Mouse (Mus musculus) lung, postnatal 36 days (tissue): ENCODE measurements around the gene Rapgef4.
A peak's percentile ranks its signal among the peaks of the same experiment; 100 is the strongest.

ENCODE experiments used
- DNase-seq: peaks from one replicate; pipeline ENCODE4 v3.0.0; 2022; ENCODE audit warnings: mixed read lengths

The Rapgef4 gene

GRCm38 (mm10) chr2:71980771-71981342, at the start of gene Rapgef4:
Gene Rapgef4, plus strand, starts transcription at chr2:71981240.
- no peak for DNase-seq

- no peak for DNase-seq
Measured at GRCm38 (mm10) chr2:71934046-71934445, 47.0 kb upstream of the Rapgef4 start.

- no peak for DNase-seq
Measured at GRCm38 (mm10) chr2:71936711-71937110, 44.3 kb upstream of the Rapgef4 start.

GRCm38 (mm10) chr2:71937649-71938308, 43.3 kb upstream of the Rapgef4 start:
- no peak for DNase-seq

GRCm38 (mm10) chr2:71938716-71939393, 42.2 kb upstream of the Rapgef4 start:
- DNase-seq: no peak

GRCm38 (mm10) chr2:71941005-71941720, 39.9 kb upstream of the Rapgef4 start:
- peak; percentile 3 for DNase-seq

GRCm38 (mm10) chr2:71941721-71942087, 39.3 kb upstream of the Rapgef4 start:
- DNase-seq: no peak

GRCm38 (mm10) chr2:71951212-71951611, 29.8 kb upstream of the Rapgef4 start:
- no peak for DNase-seq

- DNase-seq: peak; percentile 62
Measured at GRCm38 (mm10) chr2:71955637-71956036, 25.4 kb upstream of the Rapgef4 start.

- DNase-seq: peak; percentile 72
Measured at GRCm38 (mm10) chr2:71956463-71956862, 24.6 kb upstream of the Rapgef4 start.

GRCm38 (mm10) chr2:71957951-71958350, 23.1 kb upstream of the Rapgef4 start:
- no peak for DNase-seq

GRCm38 (mm10) chr2:71958393-71958792, 22.6 kb upstream of the Rapgef4 start:
- peak; percentile 49 for DNase-seq

GRCm38 (mm10) chr2:71964216-71964615, 16.8 kb upstream of the Rapgef4 start:
- DNase-seq: no peak

- DNase-seq: peak; percentile 55
Measured at GRCm38 (mm10) chr2:71965476-71965875, 15.6 kb upstream of the Rapgef4 start.

- no peak for DNase-seq
Measured at GRCm38 (mm10) chr2:71966737-71967136, 14.3 kb upstream of the Rapgef4 start.

- no peak for DNase-seq
Measured at GRCm38 (mm10) chr2:71967855-71968254, 13.2 kb upstream of the Rapgef4 start.

- no peak for DNase-seq
Measured at GRCm38 (mm10) chr2:71973646-71974045, 7.4 kb upstream of the Rapgef4 start.

GRCm38 (mm10) chr2:71974143-71974846, 6.7 kb upstream of the Rapgef4 start:
- no peak for DNase-seq

- DNase-seq: no peak
Measured at GRCm38 (mm10) chr2:71979981-71980380, 1.1 kb upstream of the Rapgef4 start.

GRCm38 (mm10) chr2:71981343-71981851, 357 bp downstream of the Rapgef4 start:
- no peak for DNase-seq

- no peak for DNase-seq
Measured at GRCm38 (mm10) chr2:71981896-71982295, 856 bp downstream of the Rapgef4 start.

GRCm38 (mm10) chr2:71982868-71983597, 2.0 kb downstream of the Rapgef4 start:
- DNase-seq: peak; percentile 64
